Mouse (Mus musculus) kidney, postnatal 14 days (tissue): ENCODE measurements around the gene Ncmap.

Source experiments
- DNase-seq: peaks from one replicate; pipeline ENCODE4 v3.0.0; 2022; ENCODE audit warnings: mixed read lengths

The Ncmap gene

DNA sequence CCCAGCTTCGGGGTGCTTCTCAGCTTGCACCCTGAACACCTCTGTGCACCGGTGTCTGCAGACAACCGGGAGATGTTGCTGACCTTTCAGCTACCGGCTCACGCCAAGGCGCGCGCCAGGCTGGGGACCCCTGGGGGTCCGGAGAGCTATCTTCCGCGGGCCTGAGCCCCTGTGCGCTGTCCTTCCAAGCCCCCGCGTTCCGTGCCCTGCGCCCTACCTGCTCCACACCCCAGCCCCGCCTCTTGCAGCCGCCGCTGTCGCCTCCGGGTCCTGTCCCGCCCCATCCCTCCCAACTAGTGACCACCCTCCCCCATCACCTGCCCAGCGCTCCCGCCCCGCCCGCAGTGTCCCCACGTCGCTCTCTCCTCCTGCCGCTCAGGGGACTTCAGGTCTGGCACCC lies at the start of gene Ncmap:
Gene Ncmap, minus strand, starts transcription at position 237 of the 400 bp plus-strand sequence.
- DNase-seq: no peak

DNA sequence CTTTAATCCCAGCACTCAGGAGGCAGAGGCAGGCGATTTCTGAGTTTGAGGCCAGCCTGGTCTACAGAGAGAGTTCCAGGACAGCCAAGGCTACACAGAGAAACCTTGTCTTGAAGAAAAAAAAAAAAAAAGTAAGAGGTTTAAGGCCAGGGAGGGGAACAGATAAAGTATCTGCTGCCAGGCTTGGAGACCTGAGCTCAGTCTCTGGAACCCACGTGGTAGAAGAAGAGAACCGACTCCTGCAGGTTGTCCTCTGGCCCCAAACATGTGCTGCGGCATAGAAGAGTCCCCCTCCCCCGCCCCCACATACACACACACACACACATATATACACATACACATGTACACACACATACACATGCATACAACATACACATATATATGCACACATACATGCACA lies 44.4 kb upstream of the Ncmap start:
- DNase-seq: no peak

DNA sequence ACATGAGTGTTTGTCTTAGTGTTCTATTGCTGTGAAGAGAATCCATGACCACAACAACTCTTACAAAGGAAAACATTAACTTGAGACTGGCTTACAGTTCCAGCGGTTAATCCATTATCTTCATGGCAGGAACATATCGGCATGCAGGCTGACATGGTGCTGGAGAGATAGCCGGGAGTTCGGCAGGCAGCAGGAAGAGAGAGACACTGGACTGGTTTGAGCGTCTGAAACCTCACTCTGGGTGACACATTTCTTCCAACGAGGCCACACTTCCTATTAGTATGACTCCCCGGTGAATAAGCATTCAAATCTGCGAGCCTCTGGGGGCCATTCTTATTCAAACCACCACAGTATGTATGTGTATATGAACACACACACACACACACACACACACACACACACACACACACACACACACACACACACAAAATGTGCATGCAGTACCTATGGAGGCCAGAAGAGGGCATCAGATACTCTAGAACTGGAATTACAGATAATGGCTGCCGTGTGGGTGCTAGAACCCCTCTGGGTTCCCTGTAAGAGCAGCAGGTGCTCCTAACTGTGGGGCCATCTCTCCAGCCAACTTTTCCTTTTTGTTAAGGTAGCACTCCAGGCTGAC lies 42.0 kb upstream of the Ncmap start:
- DNase-seq: peak; percentile 31

DNA sequence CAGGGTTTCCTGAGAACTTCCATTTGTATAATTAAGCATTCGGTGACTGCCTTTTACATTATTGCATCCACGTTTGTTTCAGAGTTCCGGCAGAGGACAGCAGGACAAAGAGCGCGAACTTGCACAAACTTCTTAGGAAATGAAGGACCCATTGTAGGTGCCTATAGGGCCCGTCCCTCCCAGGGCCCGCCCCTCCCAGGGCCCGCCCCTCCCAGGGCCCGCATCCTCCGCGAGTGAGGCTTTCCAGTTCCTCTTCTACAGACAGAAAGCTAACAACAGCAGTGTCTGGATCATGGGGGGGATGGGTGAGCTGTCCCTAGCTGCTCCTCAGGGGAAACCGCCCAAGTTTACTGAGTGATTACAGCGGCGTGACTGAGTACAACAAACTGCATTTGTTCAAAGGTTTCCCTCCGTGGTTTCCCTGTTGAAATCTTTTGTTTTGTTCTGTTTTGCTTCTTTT lies 41.2 kb upstream of the Ncmap start:
- DNase-seq: peak; percentile 66

DNA sequence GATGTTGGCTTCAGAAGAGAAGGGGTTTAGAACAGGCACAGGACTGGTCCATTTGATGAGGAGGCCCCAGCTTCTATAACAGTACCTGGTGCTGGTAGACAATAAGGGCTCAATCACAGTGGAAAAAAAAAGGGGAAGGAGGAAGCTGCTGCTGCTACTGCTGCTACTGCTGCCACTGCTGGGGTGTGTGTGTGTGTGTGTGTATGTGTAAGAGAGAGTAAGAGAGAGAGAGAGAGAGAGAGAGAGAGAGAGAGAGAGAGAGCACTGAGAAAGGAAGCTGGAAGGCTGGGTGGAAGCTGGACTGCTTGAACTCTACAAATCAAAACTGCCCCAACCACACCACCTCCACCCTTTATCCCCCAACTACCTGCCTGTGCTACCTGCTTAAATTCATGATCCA lies 39.9 kb upstream of the Ncmap start:
- no peak for DNase-seq

DNA sequence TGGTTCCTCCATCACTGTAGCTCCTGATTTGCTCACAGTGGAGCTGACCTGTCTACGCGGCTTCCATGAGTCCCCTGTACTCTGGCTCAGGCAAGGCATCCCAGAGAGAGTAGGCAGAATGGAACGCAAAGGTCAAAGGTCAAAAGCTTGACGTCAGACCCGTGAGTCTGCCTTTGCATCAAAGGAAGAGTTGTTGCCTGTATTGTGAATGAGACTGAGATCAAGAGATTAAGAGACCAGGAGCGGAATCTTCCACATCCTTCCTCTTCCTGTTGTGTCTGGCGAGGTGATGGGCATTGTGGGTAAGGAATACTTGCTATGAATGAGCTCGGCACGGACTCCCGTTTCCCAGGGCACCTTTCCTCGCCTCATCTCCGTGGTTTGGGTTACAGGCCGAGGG lies 38.3 kb upstream of the Ncmap start:
- peak; percentile 71 for DNase-seq

DNA sequence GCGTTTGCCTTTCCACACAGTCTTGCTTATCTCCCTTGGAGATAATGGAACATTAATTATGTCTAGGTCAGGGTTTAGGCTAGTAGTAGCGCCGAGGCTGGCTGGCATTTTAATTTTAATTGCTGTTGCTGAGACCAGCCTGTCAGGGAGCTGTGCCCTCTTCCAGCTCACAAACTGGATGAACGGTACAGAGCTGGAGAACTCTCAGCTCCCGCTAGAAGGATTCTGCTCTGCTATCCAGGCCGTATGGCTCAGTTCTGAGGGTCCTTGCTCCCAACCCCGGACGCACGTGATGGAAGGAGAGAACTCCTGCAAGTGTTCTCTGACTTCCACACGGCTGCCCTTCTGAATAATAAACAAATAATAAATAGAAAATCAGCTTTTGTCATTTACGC lies 36.4 kb upstream of the Ncmap start:
- no peak for DNase-seq

DNA sequence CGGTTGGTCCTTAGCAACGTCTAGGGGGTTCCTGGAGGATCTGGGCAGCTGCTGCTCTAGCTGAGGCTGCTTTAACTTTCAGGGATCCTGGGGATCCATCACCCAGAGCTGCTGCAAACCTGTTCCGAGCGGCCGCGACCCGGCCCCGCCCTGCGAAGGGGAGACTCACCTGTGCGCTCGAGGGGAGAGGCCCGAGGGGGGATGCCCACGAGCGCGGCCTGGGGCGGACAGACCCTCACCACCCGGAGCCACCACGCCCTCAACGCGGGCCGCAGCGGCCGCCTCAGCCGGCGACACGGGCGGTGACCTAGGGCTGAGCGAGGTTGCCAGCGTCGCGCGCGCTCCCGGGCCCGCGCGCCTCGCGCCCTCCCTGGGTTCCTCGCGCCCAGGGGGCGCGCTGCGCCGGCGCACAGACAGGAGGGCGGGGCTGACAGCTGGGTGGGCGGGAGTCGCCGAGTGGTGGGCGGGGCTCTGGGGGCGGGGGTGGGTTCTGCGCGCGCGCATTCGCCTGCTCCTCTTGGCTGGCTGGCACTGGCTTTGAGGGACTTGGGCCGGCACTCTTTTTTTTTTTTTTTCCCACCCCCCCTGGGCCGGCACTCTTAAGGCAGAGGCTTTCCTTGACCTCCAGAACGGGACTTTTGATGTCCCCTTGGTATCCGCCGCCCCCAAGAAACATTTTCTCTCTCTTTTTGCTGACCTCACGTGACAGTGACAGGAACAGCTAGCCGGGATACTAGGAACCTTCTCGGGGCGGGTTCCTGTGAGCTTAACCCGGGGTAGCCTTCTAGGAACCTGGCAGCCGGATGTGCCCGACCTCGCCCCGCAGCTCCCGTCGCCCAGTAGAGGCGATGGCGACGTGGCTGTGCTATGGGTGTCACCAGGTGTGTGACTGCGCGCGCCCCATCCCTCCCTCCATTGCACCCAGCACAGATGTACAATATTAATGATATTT lies 35.7 kb upstream of the Ncmap start, which contains the start of gene Rcan3:
Gene Rcan3, minus strand, starts transcription at position 411 of the 952 bp plus-strand sequence.
- DNase-seq: peak; percentile 92

DNA sequence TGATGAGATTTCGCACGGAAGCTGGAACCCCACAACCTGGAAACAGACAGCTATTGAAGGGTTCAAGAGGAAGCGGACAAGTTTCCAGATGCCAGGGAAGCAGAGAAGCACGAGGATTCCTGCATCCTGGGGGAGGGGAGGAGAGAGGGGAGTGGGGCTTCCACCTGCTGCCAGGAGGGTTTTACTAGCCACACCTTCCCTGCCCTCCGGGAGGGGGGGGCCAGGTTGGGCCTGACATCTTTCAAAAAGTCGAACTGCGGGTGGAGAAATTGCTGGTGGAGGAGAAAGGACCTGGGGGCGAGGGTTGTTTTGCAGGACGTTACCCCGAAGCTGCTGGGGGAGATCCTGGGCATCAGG lies 35.0 kb upstream of the Ncmap start:
- DNase-seq: no peak

DNA sequence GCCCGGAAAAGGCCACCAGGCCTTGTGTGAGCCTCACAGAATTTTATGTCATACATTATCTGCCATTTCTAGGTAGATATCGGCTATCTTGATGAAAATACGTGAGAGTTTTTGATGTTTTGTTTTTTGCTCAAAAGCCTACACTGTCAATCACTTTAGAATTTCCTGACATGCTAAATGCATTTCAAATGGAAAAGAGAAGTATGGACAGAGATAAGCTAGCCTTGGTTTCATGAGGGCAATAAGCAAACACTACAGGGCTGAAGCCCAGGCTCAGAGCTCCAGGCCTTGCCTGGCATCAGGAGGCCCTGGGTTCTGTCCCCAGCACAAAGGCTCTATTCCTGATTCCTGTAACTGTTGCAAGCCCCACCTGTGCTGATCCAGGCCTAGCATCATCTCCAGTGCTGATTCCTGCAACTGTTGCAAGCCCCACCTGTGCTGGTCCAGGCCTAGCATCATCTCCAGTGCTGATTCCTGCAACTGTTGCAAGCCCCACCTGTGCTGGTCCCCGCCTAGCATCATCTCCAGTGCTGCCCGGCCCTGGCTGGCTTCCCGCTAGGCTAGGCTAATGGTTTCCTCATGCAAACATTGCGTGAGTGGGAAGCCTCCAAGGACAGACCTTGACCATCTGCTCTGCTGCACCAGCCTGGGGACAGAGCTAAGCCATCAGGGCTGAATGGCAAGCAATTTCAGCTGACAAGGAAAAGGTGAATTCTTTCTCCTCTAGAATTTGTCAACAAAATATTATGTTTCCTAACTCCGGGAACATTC lies 32.1 kb upstream of the Ncmap start:
- no peak for DNase-seq

DNA sequence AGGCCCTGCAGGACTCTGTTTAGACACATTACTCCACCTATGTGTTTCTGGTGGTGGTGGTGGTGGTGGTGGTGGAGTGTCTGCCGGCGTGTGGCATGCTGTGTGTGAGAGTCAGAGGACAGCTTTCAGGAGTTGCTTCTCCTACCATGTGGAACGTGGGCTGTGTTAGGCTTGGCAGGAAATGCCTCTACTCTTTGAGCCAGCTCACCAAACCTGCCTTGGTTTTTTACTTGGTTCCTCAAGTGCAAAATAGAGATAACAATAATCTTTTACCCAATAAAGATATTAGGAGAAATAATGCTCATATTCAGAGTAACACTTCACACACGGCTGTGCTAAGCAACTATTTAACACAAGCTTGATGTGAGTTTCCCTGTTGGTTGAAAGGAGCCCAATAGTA lies 31.4 kb upstream of the Ncmap start:
- no peak for DNase-seq

DNA sequence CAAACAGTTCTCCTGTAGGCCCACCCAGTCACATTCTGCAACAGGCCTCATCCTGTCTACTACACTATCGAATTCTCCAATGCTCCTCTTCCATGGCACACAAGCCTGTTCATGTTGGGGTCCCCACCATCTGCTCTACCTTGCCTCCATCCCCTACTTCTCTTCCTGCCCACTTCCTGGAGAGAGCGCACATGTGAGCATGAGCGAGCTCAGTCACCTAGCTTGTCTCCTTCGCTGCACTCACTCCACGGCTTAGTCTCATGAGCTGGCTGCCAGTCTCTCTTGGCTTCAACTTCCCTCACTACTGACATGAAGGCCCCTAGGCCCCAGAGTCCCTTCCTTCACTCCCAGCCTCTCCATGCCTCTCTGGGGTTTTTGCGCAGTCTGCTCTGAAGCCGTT lies 28.6 kb upstream of the Ncmap start:
- no peak for DNase-seq

DNA sequence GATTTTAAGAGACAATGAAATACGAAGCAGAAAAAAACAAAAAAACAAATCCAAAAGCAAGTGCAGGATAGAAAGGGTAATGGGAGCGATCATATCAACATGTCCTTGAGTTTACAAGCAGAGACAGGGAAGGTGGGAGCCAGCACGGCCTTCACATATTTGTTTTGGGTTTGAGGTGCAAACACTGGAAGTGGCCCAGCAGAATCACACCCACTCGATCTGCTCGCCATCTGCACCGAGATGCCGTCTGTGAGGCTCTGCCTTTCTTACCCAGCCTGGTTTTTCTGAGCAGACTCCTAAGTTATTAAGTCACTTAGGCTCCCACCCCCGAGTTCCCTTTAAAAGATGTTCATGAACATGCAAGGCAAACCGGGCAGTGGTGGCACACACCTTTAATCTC lies 27.6 kb upstream of the Ncmap start:
- no peak for DNase-seq

DNA sequence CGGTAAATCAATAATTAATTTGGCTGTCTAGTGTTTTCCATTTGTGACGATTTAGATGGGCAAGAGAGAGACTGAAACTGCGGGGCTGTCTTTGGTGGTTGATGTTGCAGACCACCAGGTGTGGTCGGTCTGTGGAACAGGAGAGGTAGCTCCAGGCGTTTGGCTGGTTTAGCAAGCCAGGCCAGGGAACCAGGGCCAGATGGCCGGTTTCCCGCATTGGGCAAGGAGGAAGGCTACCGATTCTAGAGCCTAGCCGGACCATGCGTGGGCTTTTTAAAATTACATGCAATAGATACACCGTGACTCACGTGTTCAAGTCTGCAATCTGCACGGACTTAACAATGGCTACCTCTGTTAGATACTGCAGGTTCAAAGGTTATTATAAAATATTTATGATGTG lies 22.9 kb upstream of the Ncmap start:
- DNase-seq: no peak

DNA sequence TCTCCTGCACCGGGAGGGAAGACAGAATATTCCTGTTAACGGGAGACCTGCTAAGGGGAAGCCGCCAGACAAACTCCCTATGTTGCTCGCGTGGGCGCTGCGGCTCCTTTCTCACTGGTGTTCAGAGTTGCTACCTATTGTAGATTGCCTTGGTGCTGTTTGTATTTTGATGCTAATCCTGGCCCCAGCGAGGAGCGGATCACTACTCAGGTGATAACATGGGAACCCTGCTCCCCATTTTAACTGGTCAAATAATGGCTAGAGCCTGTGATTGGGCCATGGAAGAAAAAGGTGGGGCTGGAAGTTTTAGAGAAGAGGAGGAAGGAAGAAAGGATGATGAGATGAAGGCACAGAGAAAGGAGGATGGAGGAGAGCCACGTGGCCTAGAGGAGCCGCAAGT lies 22.4 kb upstream of the Ncmap start:
- no peak for DNase-seq

DNA sequence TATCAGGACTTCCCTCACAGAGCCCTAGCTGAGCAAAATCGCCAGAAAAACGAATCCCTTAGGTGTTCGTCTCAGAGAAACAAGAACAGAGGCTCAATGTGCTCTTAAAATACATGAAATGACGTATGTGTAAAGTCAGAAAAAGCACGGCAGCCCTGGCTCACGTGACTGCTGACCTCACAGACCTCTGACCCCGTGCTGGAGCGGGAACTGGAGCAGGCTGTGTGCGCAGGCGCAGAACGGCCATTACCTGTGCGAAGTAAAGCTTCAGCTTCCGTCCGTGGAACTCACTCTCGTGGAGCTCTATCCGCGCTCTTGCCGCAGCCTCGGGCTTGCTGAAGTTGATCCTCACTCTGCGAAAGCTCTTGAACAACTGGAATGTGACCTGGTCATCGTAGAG lies 22.0 kb upstream of the Ncmap start:
- DNase-seq: no peak

DNA sequence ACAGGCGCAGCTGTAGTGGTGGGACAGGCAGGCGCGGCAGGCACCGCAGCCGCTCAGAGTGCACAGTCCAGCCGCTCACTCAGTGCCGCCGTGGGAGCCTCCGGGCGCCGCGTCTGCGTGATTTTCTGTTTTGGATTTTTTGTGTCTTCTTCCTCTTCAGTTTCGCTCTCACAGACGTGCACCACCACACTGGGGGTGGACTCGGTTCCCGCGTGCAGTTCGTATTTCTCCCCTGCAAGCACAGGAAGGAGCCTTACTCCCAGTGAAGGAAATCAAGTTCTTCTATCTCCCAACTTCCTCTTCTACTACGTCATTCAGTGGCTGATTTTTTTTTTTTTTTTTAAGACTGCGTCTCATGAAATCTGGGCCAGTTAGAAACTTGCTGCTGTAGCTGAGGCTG lies 18.3 kb upstream of the Ncmap start:
- no peak for DNase-seq

DNA sequence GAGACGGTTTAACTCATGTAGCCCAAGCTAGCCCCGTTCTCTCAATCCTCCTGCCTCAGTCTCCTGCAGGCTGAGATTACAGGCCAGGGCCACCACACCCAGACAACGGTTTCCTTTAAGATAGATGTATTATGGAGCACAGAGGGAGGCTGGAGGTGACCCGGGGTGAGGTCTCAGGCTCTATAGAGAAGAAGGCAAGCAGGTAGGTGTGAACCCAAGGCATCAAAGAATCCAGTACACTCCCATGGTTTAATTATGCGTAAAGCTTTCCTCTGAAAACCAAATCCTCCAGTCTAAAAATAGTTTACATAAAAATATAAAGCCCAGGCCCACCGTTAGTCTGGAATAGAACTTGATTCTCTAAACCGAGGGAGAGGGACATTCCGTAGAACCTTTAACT lies 15.5 kb upstream of the Ncmap start:
- no peak for DNase-seq

DNA sequence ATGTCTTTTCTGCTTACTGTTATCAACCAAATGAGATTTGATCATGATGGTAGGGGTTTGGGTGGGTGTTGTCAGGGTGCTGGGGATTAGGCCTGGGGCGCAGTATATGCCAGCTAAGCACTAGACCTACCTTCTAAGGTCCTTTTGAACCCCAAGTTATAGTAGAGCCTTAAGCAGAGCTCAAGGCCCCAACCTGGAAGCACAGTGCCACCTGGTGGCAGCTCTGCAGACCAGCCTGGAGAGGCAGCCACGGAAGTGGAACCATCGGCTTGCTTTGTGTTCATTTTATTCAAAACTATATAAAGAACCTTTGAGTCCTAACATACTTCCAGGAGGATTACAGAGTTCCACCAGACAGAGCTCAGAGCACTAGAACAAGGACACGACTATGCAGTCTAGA lies 13.6 kb upstream of the Ncmap start:
- peak; percentile 66 for DNase-seq

DNA sequence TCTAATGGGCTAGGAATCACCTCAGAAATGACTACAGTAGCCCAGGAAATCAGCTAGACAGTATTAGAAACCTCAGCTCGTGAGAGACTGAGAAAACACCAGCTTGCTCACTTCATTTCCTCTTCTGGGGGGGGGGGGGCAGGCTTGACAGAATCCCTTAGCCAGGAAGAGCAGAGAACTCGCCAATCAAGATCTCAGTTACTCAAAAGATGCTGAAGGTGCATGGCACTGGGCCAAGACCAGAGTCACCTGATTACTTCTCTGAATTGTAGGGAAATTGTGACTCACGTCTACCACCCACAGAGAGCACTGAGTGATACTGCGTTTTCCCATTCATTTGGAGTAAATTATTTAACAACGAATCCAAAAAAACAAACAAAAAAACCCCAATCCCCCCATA lies 8.2 kb upstream of the Ncmap start:
- DNase-seq: peak; percentile 41

DNA sequence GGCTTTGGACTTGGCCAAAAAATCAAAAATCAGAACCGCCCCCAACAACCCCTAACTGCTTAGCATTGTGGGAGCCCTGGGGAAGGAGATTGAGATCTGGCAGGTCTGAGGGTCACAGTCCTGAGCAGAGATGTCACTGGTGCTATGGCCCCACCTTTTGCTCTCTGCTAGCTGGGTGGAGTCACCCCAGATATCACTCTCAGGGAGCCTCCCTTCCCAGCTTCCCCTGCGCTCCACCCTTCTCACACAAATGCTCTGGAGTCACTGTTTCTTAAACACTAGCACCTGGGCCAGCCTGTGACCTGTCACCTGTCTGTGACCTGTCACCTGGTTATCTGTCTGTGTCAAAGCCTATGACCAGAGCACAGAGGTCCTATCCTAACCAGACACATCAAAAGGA lies 6.9 kb upstream of the Ncmap start:
- no peak for DNase-seq

DNA sequence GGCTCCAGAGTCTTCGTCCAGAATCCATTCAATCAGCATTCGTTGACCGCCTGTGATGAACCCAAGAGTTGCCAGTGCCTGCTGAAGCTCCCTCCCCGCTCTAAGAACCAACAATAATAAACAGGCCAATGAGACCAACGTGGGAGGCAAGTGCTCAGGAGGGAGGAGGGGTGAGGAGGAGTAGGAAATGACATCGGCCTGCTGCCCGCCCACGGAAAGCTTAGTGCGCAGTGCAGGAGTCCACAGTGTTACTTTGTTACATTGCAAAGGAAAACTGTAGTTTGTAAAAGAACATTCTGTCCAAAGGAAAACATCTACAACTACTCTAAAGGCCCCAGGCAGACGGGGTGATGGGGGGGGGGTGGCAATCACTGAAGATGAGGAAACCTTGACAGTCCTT lies 6.0 kb upstream of the Ncmap start:
- DNase-seq: no peak

DNA sequence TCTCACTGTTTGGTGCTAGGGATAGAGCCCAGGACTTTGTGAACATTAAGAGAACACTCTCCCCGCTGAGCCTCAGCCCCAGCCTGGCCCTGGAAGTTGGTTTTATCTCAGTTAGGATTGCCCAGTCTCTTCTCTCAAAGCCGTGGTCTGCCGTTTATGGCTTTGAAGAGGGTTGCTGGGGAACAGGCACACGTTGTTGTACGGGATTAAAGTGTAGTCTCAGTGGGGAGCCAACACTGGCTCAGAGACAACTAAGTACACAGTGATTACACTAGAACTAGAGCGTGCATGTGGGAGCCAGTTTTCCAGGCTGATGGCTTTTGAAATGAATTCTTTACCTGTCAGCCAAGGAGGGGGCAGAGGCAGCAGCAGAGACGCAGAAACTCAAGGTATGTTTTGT lies 3.9 kb upstream of the Ncmap start:
- DNase-seq: no peak

DNA sequence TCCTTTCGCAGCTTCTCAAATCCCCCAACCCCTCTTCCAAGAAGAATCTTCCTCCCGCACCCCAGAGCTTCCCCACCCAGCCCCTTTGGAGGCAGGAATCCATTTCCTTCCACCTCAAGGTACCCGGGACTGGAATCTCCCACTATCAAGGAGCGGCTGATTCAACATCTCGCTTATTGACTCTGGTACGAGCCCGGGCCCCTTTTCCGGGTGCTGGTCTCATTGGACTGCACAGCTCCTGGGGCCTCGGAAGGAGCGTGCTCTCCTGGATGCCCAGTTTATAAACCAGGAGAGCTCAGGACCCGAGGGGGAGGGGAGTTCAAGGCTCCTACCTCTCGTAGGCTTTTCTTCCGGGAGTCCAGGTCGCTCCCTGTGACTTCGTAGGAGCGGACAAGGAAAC lies 476 bp downstream of the Ncmap start:
- no peak for DNase-seq
